Mouse (Mus musculus): Measurements from ENCODE around the gene Trpv5. TPM values are rescaled to one million over a fixed set of nuclear protein-coding genes. Genes with fewer than 3 reads are reported as not detected.

The Trpv5 gene
- 0.14 and 0.16 TPM in 2 replicates for polyA plus RNA-seq (2015; fragmentation: Nextera tagmentation; extraction: Ambion mirVana)

GRCm38 (mm10) chr6:41680669-41681068 lies at the start of gene Trpv5:
Gene Trpv5 (minus strand): TSS chr6:41680769.
- Histone ChIP-seq H3K9ac (no peak within 1 kb of the TSS), H3K4me3 (replicated peaks) (no peak within 1 kb of the TSS), H3K9me3 (no peaks in the 10 kb centered on the region), H3K4me2 (replicated peaks) (no peak within 1 kb of the TSS), H3K36me3 (no peaks in the 10 kb centered on the region), H3K27ac (no peak within 1 kb of the TSS), H3K4me1 (replicated peaks) (no peaks in the 10 kb centered on the region), H3K27me3 (replicated peaks) (no peaks in the 10 kb centered on the region)
- ATAC-seq = no peak
- 76% methylated on average over 1 of the region's 1 CpGs for WGBS

- Histone ChIP-seq H3K9ac (no peak overlapping the region), H3K9me3 (no peaks in the 10 kb centered on the region), H3K27ac (no peak overlapping the region), H3K27me3 (replicated peaks) (no peaks in the 10 kb centered on the region), H3K4me2 (replicated peaks) (no peak overlapping the region), H3K4me1 (replicated peaks) (no peaks in the 10 kb centered on the region), H3K4me3 (replicated peaks) (no peak overlapping the region), H3K36me3 (no peaks in the 10 kb centered on the region)
- 84% methylated on average over 1 of the region's 1 CpGs for WGBS
- no peak for ATAC-seq
Measured at GRCm38 (mm10) chr6:41727989-41728609, 47.5 kb upstream of the Trpv5 start.

DNA sequence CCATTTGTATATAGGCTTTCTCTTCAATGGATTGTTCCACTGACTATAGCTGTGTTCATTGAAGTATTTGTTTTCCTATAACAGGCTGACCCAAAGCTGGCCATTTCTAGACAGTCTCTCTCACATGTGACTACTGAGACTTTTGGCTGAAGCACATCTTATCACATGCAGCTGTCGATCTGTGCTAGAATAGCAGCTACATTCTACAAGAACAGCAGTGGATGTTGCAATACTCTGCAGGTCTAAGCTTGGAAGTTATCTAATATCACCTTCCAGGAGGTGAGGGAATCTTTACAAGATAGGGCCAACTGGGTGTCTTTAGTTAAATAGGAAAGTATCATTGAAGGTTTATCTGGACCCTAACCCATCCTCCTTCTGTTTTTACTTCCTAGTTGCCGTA lies 40.9 kb upstream of the Trpv5 start:
- no peaks in the 10 kb centered on the region for H3K27me3 ChIP-seq (replicated peaks)
- H3K9me3 ChIP-seq = no peaks in the 10 kb centered on the region
- H3K4me3 ChIP-seq (replicated peaks) = no peak overlapping the region
- no peak overlapping the region for H3K9ac ChIP-seq
- H3K4me2 ChIP-seq (replicated peaks) = no peak overlapping the region
- 88% methylated on average over 2 of the region's 2 CpGs for WGBS
- ATAC-seq = no peak
- H3K4me1 ChIP-seq (replicated peaks) = no peaks in the 10 kb centered on the region
- H3K27ac ChIP-seq = no peak overlapping the region
- H3K36me3 ChIP-seq = no peaks in the 10 kb centered on the region

DNA sequence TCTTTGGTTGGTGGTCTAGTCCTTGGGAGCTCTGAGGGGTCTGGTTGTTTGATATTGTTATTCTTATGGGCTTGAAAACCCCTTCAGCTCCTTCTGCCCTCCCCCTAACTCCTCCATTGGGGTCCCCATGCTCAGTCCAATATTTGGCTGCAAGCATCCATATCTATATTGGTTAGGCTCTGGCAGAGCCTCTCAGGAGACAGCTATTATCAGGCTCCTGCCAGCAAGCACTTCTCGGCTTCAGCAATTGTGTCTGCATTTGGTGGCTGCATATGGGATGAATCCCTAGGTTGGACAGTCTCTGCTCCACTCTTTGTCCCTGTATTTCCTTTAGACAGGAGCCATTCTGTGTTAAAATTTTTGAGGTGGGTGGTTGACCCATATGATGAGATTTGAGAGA lies 29.7 kb upstream of the Trpv5 start:
- H3K27me3 ChIP-seq (replicated peaks) = no peaks in the 10 kb centered on the region
- ATAC-seq = no peak
- H3K4me3 ChIP-seq (replicated peaks) = no peak overlapping the region
- H3K36me3 ChIP-seq = no peaks in the 10 kb centered on the region
- H3K9me3 ChIP-seq = no peaks in the 10 kb centered on the region
- no peaks in the 10 kb centered on the region for H3K4me1 ChIP-seq (replicated peaks)
- WGBS = 68% methylated on average over 1 of the region's 1 CpGs
- no peak overlapping the region for H3K4me2 ChIP-seq (replicated peaks)
- no peak overlapping the region for H3K9ac ChIP-seq
- no peak overlapping the region for H3K27ac ChIP-seq

- H3K4me2 ChIP-seq (replicated peaks) = no peak overlapping the region
- ATAC-seq = peak; percentile 73; the same call in 1 of the 2 replicates
- H3K36me3 ChIP-seq = no peaks in the 10 kb centered on the region
- H3K27ac ChIP-seq = no peak overlapping the region
- H3K9me3 ChIP-seq = no peaks in the 10 kb centered on the region
- H3K27me3 ChIP-seq (replicated peaks) = no peaks in the 10 kb centered on the region
- no peak overlapping the region for H3K4me3 ChIP-seq (replicated peaks)
- H3K9ac ChIP-seq = no peak overlapping the region
- WGBS = 88% methylated on average over 7 of the region's 7 CpGs
- H3K4me1 ChIP-seq (replicated peaks) = 0 out of 2 replicates have a peak, but pooled peaks cover 4% of the 10 kb centered on the region
Measured at GRCm38 (mm10) chr6:41706275-41706674, 25.7 kb upstream of the Trpv5 start.

- H3K4me2 ChIP-seq (replicated peaks) = no peak within 1 kb of the TSS
- no peaks in the 10 kb centered on the region for H3K9me3 ChIP-seq
- 0 out of 2 replicates have a peak, but pooled peaks cover 4% of the 10 kb centered on the region for H3K4me1 ChIP-seq (replicated peaks)
- no peak within 1 kb of the TSS for H3K27ac ChIP-seq
- peak; percentile 79 for ATAC-seq
- 22% methylated on average over 1 of the region's 1 CpGs for WGBS
- H3K4me3 ChIP-seq (replicated peaks) = no peak within 1 kb of the TSS
- H3K36me3 ChIP-seq = no peaks in the 10 kb centered on the region
- H3K27me3 ChIP-seq (replicated peaks) = no peaks in the 10 kb centered on the region
- H3K9ac ChIP-seq = no peak within 1 kb of the TSS
Measured at GRCm38 (mm10) chr6:41704123-41704522, 23.6 kb upstream of the Trpv5 start, which contains the start of gene Kel. Gene Kel (minus strand): TSS chr6:41704339.

DNA sequence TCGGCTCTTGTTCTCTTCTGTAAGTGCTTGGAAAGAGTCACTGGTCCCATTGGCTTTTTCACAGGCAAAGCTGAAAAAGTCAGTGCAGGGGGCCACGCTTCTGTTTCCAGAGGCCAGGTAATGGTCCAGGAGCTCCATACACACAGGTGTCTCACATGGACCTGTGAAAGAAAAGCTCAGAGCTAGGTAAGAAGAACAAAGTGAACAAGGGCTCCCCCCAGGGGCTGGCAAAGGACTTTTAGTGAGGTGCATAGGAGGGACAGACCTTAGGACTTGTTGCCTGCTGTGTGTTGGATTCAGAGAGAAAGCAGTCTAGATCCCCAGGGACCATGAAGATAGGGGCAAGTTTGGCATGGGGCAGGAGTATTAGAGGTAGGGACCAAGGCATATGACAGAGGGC lies 22.4 kb upstream of the Trpv5 start:
- 69% methylated on average over 2 of the region's 2 CpGs for WGBS
- H3K4me2 ChIP-seq (replicated peaks) = no peak overlapping the region
- H3K27me3 ChIP-seq (replicated peaks) = no peaks in the 10 kb centered on the region
- no peak overlapping the region for H3K9ac ChIP-seq
- H3K36me3 ChIP-seq = no peaks in the 10 kb centered on the region
- no peak overlapping the region for H3K27ac ChIP-seq
- H3K4me1 ChIP-seq (replicated peaks) = 0 out of 2 replicates have a peak, but pooled peaks cover 4% of the 10 kb centered on the region
- H3K9me3 ChIP-seq = no peaks in the 10 kb centered on the region
- ATAC-seq = peak; percentile 61
- no peak overlapping the region for H3K4me3 ChIP-seq (replicated peaks)

DNA sequence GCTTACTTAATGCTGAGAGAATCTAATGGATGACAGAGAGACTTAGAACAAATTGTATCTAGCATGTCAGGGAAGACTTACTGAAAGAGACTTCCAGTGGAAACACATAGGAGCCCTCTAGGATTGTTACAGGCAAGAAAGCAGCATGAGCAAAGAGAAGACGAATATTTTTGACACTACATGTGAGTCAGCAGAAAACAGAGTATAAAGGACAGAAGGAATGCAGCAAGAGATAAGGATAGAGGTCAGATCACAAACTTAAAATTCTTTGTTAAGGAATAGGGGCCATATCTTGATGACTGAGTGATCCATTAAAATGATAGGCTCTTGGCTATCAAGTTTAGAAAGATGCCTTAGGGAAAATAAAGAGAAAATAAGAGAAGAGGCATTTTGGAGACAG lies 20.7 kb upstream of the Trpv5 start:
- Histone ChIP-seq H3K4me1 (replicated peaks) (0 out of 2 replicates have a peak, but pooled peaks cover 4% of the 10 kb centered on the region), H3K9ac (no peak overlapping the region), H3K27ac (no peak overlapping the region), H3K36me3 (no peaks in the 10 kb centered on the region), H3K27me3 (replicated peaks) (no peaks in the 10 kb centered on the region), H3K4me3 (replicated peaks) (no peak overlapping the region), H3K4me2 (replicated peaks) (no peak overlapping the region), H3K9me3 (no peaks in the 10 kb centered on the region)
- no peak for ATAC-seq
- 75% methylated on average over 1 of the region's 1 CpGs for WGBS

DNA sequence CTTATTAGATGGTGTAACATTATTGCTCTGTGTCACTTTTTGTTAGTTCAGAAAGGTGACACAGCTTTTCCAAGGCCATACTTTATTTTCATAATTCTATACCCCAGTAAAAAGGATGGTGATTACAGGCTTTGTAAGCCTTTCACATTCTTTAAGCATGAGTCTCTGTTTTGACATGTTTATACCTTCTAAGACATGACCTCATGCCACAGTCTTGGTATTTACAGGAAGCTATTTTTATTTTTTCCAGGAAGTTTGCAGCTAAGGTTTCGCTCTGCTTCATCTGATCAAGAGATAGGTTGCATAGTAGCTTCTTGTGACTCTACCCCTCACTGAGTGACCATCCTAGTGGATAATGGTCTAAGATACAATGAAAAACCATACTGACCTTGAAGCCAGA lies 13.8 kb upstream of the Trpv5 start:
- 95% methylated on average over 1 of the region's 1 CpGs for WGBS
- ATAC-seq = no peak
- no peak overlapping the region for H3K27ac ChIP-seq

GRCm38 (mm10) chr6:41692200-41692599 lies 11.6 kb upstream of the Trpv5 start:
- no peaks in the 10 kb centered on the region for H3K4me1 ChIP-seq (replicated peaks)
- H3K4me3 ChIP-seq (replicated peaks) = no peak overlapping the region
- no peaks in the 10 kb centered on the region for H3K36me3 ChIP-seq
- no peak overlapping the region for H3K27ac ChIP-seq
- H3K4me2 ChIP-seq (replicated peaks) = no peak overlapping the region
- H3K27me3 ChIP-seq (replicated peaks) = no peaks in the 10 kb centered on the region
- no peak overlapping the region for H3K9ac ChIP-seq
- no peaks in the 10 kb centered on the region for H3K9me3 ChIP-seq
- ATAC-seq = no peak

More for the DNA sequence above, 13.8 kb upstream of the Trpv5 start:
- H3K36me3 ChIP-seq = no peaks in the 10 kb centered on the region
- no peaks in the 10 kb centered on the region for H3K4me1 ChIP-seq (replicated peaks)
- no peak overlapping the region for H3K4me3 ChIP-seq (replicated peaks)
- H3K27me3 ChIP-seq (replicated peaks) = no peaks in the 10 kb centered on the region
- H3K9ac ChIP-seq = no peak overlapping the region
- no peak overlapping the region for H3K4me2 ChIP-seq (replicated peaks)
- H3K9me3 ChIP-seq = no peaks in the 10 kb centered on the region

GRCm38 (mm10) chr6:41685596-41685995 lies 5.0 kb upstream of the Trpv5 start:
- Histone ChIP-seq H3K9me3 (no peaks in the 10 kb centered on the region), H3K9ac (no peak overlapping the region), H3K4me3 (replicated peaks) (no peak overlapping the region), H3K27ac (no peak overlapping the region), H3K36me3 (no peaks in the 10 kb centered on the region), H3K4me1 (replicated peaks) (no peaks in the 10 kb centered on the region), H3K27me3 (replicated peaks) (no peaks in the 10 kb centered on the region), H3K4me2 (replicated peaks) (no peak overlapping the region)
- WGBS = 72% methylated on average over 3 of the region's 3 CpGs
- ATAC-seq = no peak

DNA sequence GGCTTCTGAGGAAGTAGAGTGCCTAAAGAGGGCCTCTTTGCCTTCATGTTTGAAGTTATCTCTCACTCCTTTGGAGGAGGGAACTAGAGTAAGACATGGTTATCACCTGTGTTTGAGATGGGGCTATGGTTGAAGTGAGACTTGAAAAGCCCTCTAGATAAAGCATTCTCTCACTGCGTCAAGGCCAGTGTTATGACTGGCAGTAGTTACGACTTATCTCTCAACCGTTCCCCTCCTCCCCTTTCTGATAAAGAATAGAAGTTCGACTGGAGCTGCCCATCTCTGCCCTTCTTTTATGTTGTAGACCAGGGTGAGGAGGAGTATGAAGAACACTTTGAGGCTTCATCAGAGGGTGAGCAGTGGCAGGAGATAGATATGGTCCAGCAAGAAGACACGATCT lies 4.3 kb upstream of the Trpv5 start:
- H3K36me3 ChIP-seq = no peaks in the 10 kb centered on the region
- H3K4me2 ChIP-seq (replicated peaks) = no peak overlapping the region
- H3K9ac ChIP-seq = no peak overlapping the region
- no peaks in the 10 kb centered on the region for H3K27me3 ChIP-seq (replicated peaks)
- ATAC-seq = no peak
- no peaks in the 10 kb centered on the region for H3K9me3 ChIP-seq
- 75% methylated on average over 5 of the region's 5 CpGs for WGBS
- no peak overlapping the region for H3K27ac ChIP-seq
- no peaks in the 10 kb centered on the region for H3K4me1 ChIP-seq (replicated peaks)
- no peak overlapping the region for H3K4me3 ChIP-seq (replicated peaks)

DNA sequence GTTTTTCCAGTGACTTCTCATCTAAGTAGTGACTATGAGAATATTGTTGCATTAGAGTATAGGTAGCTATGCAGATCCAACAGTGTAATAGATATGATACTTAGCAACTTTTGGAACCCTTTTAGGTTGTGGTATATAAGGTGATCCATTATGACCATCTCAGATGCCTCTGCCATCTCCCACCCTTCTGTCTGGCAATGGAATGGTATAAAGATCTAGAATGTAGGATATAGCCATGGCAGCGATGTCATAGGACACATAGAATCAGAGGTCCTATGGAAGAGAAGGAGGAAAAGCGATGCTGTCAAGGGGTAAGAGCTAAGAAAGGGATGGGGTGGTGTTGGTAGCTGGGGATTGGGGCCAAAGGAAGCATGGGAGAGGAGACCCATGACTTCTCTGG lies 3.6 kb upstream of the Trpv5 start, which contains the start of gene Llcfc1:
Gene Llcfc1, plus strand, starts transcription at position 301 of the 400 bp plus-strand sequence.
- Histone ChIP-seq H3K9ac (no peak within 1 kb of the TSS), H3K36me3 (no peaks in the 10 kb centered on the region), H3K4me1 (replicated peaks) (no peaks in the 10 kb centered on the region), H3K27me3 (replicated peaks) (no peaks in the 10 kb centered on the region), H3K9me3 (no peaks in the 10 kb centered on the region), H3K27ac (no peak within 1 kb of the TSS), H3K4me2 (replicated peaks) (no peak within 1 kb of the TSS), H3K4me3 (replicated peaks) (no peak within 1 kb of the TSS)
- 85% methylated on average over 2 of the region's 2 CpGs for WGBS
- no peak for ATAC-seq
